Mouse (Mus musculus): ENCODE measurements around the gene Pdzd8.

Pdzd8 gene

GRCm38 (mm10) chr19:59276354-59276753 is 69.2 kb downstream of the Pdzd8 start:
- no peak for DNase-seq (ENCODE audit: low read depth, low spot score)

DNA sequence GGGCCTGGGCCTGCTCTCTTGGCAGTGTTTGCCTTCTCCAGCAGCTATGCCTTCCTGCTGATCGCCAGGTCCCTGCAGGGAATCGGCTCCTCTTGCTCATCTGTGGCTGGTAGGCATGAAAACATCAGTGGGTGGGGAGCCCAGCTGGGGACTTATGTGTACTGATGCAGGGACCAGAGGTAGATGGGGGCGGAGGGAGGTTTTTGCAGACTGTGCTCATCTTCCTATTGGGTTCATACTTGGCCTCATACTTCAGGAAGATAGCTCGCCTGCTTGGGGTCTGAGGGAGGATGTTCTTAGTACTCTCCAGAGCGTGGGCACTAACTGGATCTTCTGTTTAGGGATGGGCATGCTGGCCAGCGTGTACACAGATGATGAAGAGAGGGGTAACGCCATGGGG is 72.4 kb downstream of the Pdzd8 start:
- no peak for DNase-seq (ENCODE audit: low read depth, low spot score)

DNA sequence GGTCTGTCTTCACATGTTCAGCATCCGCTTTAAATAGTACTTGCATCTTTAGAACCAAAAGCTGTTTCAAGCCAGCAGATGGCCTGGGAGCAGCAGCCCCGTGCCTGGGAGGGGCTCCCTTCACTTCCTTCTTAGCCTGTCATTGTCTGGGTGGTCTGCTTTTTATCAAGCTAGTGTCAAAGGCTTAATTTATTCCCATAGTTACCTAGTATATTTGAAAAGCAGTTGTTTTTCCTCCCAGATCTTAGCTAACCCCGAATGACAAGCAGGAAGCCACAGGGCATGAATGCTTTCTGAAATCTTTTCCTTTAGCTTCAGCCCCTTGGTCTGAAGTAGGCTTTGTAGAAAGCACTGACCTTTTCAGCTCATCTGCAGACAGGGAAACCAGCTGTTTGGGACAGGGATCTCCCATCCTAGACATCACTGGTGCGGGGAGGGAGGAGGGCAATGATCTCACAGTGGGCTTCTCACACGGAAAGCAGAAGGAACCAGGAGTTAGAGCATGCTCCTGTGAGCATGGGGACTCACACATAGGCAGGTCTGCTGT is 78.1 kb downstream of the Pdzd8 start:
- DNase-seq (ENCODE audit: low read depth, low spot score): no peak

GRCm38 (mm10) chr19:59265907-59266306 is 79.7 kb downstream of the Pdzd8 start:
- no peak for DNase-seq (ENCODE audit: low read depth, low spot score)

DNA sequence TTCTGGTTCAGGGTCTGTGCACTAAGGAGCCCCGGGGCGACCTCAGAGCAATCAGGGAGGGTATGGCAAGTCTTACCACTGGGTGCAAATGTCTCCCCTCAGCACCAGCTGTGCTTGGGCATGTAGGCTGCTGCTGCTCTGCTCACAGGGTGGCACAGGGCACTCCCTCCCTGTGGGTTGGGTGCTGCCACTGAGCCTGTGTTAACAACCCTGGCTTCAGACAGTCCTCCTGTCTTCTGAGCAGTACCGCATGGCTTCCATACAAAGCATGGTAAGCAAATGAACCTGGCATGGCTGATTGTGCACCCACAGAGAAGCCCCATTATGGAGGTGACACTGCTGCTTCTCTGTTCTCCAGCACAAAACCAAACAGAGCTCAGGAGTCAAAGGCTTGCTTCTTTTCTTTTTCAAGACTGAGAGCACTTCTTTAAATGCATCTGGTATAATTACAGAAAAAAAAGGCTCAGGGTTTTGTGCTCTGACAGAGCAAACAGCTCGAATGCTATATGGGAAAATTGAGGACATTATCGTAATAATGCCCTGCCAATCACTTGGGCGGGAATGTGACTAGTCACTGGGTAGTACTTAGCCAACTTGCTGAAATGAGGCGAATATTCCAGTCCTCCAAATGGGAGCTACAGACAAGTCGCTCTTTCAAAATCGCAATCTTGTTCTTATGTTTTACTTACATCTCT is 80.6 kb downstream of the Pdzd8 start:
- DNase-seq (ENCODE audit: low read depth, low spot score): no peak

GRCm38 (mm10) chr19:59263171-59263570 is 82.4 kb downstream of the Pdzd8 start:
- no peak for DNase-seq (ENCODE audit: low read depth, low spot score)

- no peak for DNase-seq (ENCODE audit: low read depth, low spot score)
Measured at GRCm38 (mm10) chr19:59261604-59262003, 84.0 kb downstream of the Pdzd8 start.

DNA sequence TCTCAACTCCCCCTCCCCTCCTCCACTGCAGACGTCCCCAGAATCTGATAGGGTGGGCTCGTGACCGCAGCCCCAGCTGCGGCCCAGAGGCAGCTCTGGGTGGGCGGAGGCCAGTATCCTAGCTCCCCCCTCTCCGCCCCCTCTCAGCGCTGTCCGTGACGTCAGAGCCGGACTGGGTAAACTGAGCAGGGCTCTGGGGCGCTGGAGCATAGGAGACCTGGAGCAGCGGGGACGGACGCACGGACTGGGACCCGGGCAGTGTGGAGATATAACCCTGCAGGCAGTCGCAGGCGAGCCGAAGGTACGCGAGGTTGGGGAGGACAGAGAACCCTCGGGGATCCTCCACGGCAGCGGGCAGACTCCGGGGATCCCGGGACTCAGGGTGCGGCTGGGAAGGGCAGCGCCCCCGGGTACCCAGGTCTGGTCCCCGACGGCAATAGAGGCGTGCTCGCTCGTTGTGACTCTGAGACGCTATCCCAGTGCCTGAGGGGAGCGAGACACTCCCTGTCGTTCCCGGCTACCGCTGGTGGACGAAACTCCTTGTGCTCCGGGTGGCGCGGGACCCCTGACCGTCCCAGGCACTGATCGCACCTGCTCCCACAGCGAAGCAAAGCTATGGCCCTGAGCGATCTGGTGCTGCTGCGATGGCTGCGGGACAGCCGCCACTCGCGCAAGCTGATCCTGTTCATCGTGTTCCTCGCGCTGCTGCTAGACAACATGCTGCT is 84.7 kb downstream of the Pdzd8 start, which contains the start of gene Slc18a2:
Gene Slc18a2, plus strand, starts transcription at position 179 of the 725 bp plus-strand sequence.
- DNase-seq (ENCODE audit: low read depth, low spot score): no peak

- no peak for DNase-seq (ENCODE audit: low read depth, low spot score)
Measured at GRCm38 (mm10) chr19:59259633-59260032, 85.9 kb downstream of the Pdzd8 start.

DNA sequence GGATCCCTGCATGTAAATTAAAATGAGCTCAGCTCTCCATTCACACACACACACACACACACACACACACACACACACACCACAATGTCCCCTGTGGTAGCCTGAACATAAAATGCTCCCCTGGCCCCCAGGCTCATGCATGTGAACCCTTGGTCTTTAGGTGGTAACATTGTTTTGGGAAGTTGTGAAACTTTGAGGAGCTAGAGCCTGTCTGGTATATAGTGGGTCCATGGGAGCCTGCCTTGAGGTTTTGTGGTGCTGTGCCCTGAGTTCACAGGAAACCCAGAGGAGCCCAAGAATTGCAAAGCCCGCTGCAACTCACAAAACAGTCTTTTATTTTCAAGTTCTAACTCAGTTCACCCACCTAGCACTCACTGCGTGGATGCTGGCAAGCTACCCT is 92.9 kb downstream of the Pdzd8 start:
- DNase-seq (ENCODE audit: low read depth, low spot score): no peak

DNA sequence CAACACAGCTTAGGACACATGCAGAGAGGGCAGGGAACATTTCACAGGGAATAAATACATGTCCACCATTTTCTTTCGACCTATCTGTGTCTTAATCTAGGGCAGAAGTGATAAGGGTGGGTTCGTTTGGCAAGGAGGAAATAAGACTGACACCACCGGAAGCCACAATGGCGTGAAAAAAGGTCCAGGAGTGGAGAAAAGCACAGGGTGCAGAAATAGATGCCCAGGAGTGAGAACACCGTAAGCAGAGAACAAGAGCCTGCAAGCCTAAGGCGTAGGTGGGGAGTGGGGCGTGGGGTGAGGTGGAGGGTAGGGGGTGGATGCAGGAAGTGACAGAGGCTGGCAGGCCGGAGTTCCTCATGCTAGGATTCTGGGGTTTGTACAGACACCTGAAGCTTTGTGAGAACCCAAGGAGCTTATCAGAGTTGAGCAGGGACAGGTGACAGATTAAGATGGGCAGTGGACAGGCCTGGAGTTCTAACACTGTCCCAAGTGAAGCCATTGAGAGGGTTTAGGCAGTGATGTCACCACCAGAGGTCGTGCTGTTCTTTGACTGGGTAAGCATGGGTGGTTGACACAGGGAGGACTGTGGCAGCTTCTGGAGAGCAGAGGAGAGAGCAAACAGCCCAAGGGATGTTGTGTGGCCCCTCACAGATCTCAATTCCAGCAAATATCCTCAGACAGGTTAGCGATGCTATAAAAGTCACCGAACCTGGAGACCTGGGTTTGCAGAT is 96.9 kb downstream of the Pdzd8 start:
- DNase-seq (ENCODE audit: low read depth, low spot score): no peak

GRCm38 (mm10) chr19:59248144-59248543 is 97.4 kb downstream of the Pdzd8 start:
- no peak for DNase-seq (ENCODE audit: low read depth, low spot score)

Data from telencephalon, adult 2 months (tissue).